Mouse (Mus musculus): Measurements from ENCODE around the gene Grm4. TPM values are rescaled to one million over a fixed set of nuclear protein-coding genes. Genes with fewer than 3 reads are reported as not detected.
A peak's percentile ranks its signal among the peaks of the same experiment; 100 is the strongest.

The Grm4 gene
- polyA plus RNA-seq, 1 experiment from 2014 or later: 0.19 TPM

- Histone ChIP-seq H3K9me3 (replicated peaks; ENCODE audit: control insufficient read depth, low read length) (no peaks in the 10 kb centered on the region), H3K4me2 (ENCODE audit: low read depth, low read length) (no peak overlapping the region)
- 78% methylated on average over 14 of the region's 14 CpGs for WGBS
Observed at GRCm38 (mm10) chr17:27449757-27450330, 71.4 kb downstream of the Grm4 start.

GRCm38 (mm10) chr17:27448749-27449148, 72.5 kb downstream of the Grm4 start:
- Histone ChIP-seq H3K27ac (ENCODE audit: low read length) (no peak overlapping the region), H3K9me3 (replicated peaks; ENCODE audit: control insufficient read depth, low read length) (no peaks in the 10 kb centered on the region), H3K9ac (ENCODE audit: low read length) (no peak overlapping the region), H3K4me1 (ENCODE audit: control insufficient read depth, insufficient read depth, low read length) (no peaks in the 10 kb centered on the region), H3K4me2 (ENCODE audit: low read depth, low read length) (no peak overlapping the region), H3K4me3 (replicated peaks; ENCODE audit: low read length) (no peak overlapping the region), H3K36me3 (ENCODE audit: control insufficient read depth, insufficient read depth, low read length) (no peaks in the 10 kb centered on the region), H3K27me3 (ENCODE audit: control insufficient read depth, insufficient read depth, low read length) (no peaks in the 10 kb centered on the region; the same call in 1 of the 2 replicates)
- WGBS: 73% methylated on average over 6 of the region's 6 CpGs
- no peak for ATAC-seq (ENCODE audit: insufficient read depth, low FRiP score)

More at GRCm38 (mm10) chr17:27449757-27450330, 71.4 kb downstream of the Grm4 start:
- no peak overlapping the region for H3K4me3 ChIP-seq (replicated peaks; ENCODE audit: low read length)
- no peak overlapping the region for H3K27ac ChIP-seq (ENCODE audit: low read length)
- H3K4me1 ChIP-seq (ENCODE audit: control insufficient read depth, insufficient read depth, low read length): no peaks in the 10 kb centered on the region
- no peak overlapping the region for H3K9ac ChIP-seq (ENCODE audit: low read length)
- no peak for ATAC-seq (ENCODE audit: insufficient read depth, low FRiP score)
- no peaks in the 10 kb centered on the region; the same call in 1 of the 2 replicates for H3K27me3 ChIP-seq (ENCODE audit: control insufficient read depth, insufficient read depth, low read length)
- H3K36me3 ChIP-seq (ENCODE audit: control insufficient read depth, insufficient read depth, low read length): no peaks in the 10 kb centered on the region

GRCm38 (mm10) chr17:27445364-27446075, 75.7 kb downstream of the Grm4 start:
- no peak for ATAC-seq (ENCODE audit: insufficient read depth, low FRiP score)
- no peaks in the 10 kb centered on the region for H3K9me3 ChIP-seq (replicated peaks; ENCODE audit: control insufficient read depth, low read length)
- H3K27ac ChIP-seq (ENCODE audit: low read length): no peak overlapping the region
- H3K4me3 ChIP-seq (replicated peaks; ENCODE audit: low read length): no peak overlapping the region
- no peaks in the 10 kb centered on the region for H3K36me3 ChIP-seq (ENCODE audit: control insufficient read depth, insufficient read depth, low read length)
- H3K4me2 ChIP-seq (ENCODE audit: low read depth, low read length): no peak overlapping the region
- H3K27me3 ChIP-seq (ENCODE audit: control insufficient read depth, insufficient read depth, low read length): no peaks in the 10 kb centered on the region
- H3K9ac ChIP-seq (ENCODE audit: low read length): no peak overlapping the region
- WGBS: 33% methylated on average over 17 of the region's 17 CpGs
- H3K4me1 ChIP-seq (ENCODE audit: control insufficient read depth, insufficient read depth, low read length): peaks cover 4% of the 10 kb centered on the region; the same call in 1 of the 2 replicates

GRCm38 (mm10) chr17:27442538-27443113, 78.6 kb downstream of the Grm4 start:
- no peak for ATAC-seq (ENCODE audit: insufficient read depth, low FRiP score)
- 35% methylated on average over 13 of the region's 13 CpGs for WGBS

GRCm38 (mm10) chr17:27441778-27442177, 79.4 kb downstream of the Grm4 start:
- H3K27ac ChIP-seq (ENCODE audit: low read length): no peak overlapping the region
- no peaks in the 10 kb centered on the region for H3K36me3 ChIP-seq (ENCODE audit: control insufficient read depth, insufficient read depth, low read length)
- H3K9ac ChIP-seq (ENCODE audit: low read length): no peak overlapping the region
- H3K27me3 ChIP-seq (ENCODE audit: control insufficient read depth, insufficient read depth, low read length): no peaks in the 10 kb centered on the region
- H3K4me3 ChIP-seq (replicated peaks; ENCODE audit: low read length): no peak overlapping the region
- WGBS: 60% methylated on average over 7 of the region's 7 CpGs
- peaks cover 4% of the 10 kb centered on the region; the same call in 1 of the 2 replicates for H3K4me1 ChIP-seq (ENCODE audit: control insufficient read depth, insufficient read depth, low read length)
- no peaks in the 10 kb centered on the region for H3K9me3 ChIP-seq (replicated peaks; ENCODE audit: control insufficient read depth, low read length)
- H3K4me2 ChIP-seq (ENCODE audit: low read depth, low read length): no peak overlapping the region
- peak; percentile 14; the same call in 1 of the 2 replicates for ATAC-seq (ENCODE audit: insufficient read depth, low FRiP score)

More at GRCm38 (mm10) chr17:27442538-27443113, 78.6 kb downstream of the Grm4 start:
- 0 out of 2 replicates have a peak overlapping the region, but pooled peaks have one; percentile 10 for H3K27ac ChIP-seq (ENCODE audit: low read length)
- no peaks in the 10 kb centered on the region for H3K9me3 ChIP-seq (replicated peaks; ENCODE audit: control insufficient read depth, low read length)
- no peak overlapping the region for H3K4me2 ChIP-seq (ENCODE audit: low read depth, low read length)
- H3K36me3 ChIP-seq (ENCODE audit: control insufficient read depth, insufficient read depth, low read length): no peaks in the 10 kb centered on the region
- no peak overlapping the region for H3K4me3 ChIP-seq (replicated peaks; ENCODE audit: low read length)
- H3K27me3 ChIP-seq (ENCODE audit: control insufficient read depth, insufficient read depth, low read length): no peaks in the 10 kb centered on the region
- H3K4me1 ChIP-seq (ENCODE audit: control insufficient read depth, insufficient read depth, low read length): peaks cover 4% of the 10 kb centered on the region; the same call in 1 of the 2 replicates
- H3K9ac ChIP-seq (ENCODE audit: low read length): no peak overlapping the region

- Histone ChIP-seq H3K4me3 (replicated peaks; ENCODE audit: low read length) (no peak overlapping the region), H3K27me3 (ENCODE audit: control insufficient read depth, insufficient read depth, low read length) (no peaks in the 10 kb centered on the region; the same call in 1 of the 2 replicates), H3K4me2 (ENCODE audit: low read depth, low read length) (no peak overlapping the region), H3K27ac (ENCODE audit: low read length) (no peak overlapping the region), H3K4me1 (ENCODE audit: control insufficient read depth, insufficient read depth, low read length) (no peaks in the 10 kb centered on the region), H3K36me3 (ENCODE audit: control insufficient read depth, insufficient read depth, low read length) (no peaks in the 10 kb centered on the region), H3K9ac (ENCODE audit: low read length) (no peak overlapping the region), H3K9me3 (replicated peaks; ENCODE audit: control insufficient read depth, low read length) (no peaks in the 10 kb centered on the region)
- no peak for ATAC-seq (ENCODE audit: insufficient read depth, low FRiP score)
- WGBS: 50% methylated on average over 13 of the region's 13 CpGs
Observed at GRCm38 (mm10) chr17:27435799-27436198, 85.4 kb downstream of the Grm4 start.

- H3K4me2 ChIP-seq (ENCODE audit: low read depth, low read length): no peak overlapping the region
- no peaks in the 10 kb centered on the region; the same call in 1 of the 2 replicates for H3K27me3 ChIP-seq (ENCODE audit: control insufficient read depth, insufficient read depth, low read length)
- H3K27ac ChIP-seq (ENCODE audit: low read length): no peak overlapping the region
- ATAC-seq (ENCODE audit: insufficient read depth, low FRiP score): no peak
- H3K4me3 ChIP-seq (replicated peaks; ENCODE audit: low read length): no peak overlapping the region
- 92% methylated on average over 15 of the region's 15 CpGs for WGBS
- no peaks in the 10 kb centered on the region for H3K4me1 ChIP-seq (ENCODE audit: control insufficient read depth, insufficient read depth, low read length)
- H3K9ac ChIP-seq (ENCODE audit: low read length): no peak overlapping the region
- no peaks in the 10 kb centered on the region for H3K36me3 ChIP-seq (ENCODE audit: control insufficient read depth, insufficient read depth, low read length)
- H3K9me3 ChIP-seq (replicated peaks; ENCODE audit: control insufficient read depth, low read length): no peaks in the 10 kb centered on the region
Observed at GRCm38 (mm10) chr17:27435225-27435624, 86.0 kb downstream of the Grm4 start.

GRCm38 (mm10) chr17:27434066-27434465, 87.1 kb downstream of the Grm4 start:
- no peak overlapping the region for H3K4me3 ChIP-seq (replicated peaks; ENCODE audit: low read length)
- H3K27me3 ChIP-seq (ENCODE audit: control insufficient read depth, insufficient read depth, low read length): no peaks in the 10 kb centered on the region; the same call in 1 of the 2 replicates
- no peak overlapping the region for H3K9ac ChIP-seq (ENCODE audit: low read length)
- 71% methylated on average over 1 of the region's 1 CpGs for WGBS
- H3K9me3 ChIP-seq (replicated peaks; ENCODE audit: control insufficient read depth, low read length): peaks cover under 1% of the 10 kb centered on the region; the same call in 1 of the 2 replicates
- no peak for ATAC-seq (ENCODE audit: insufficient read depth, low FRiP score)
- H3K4me1 ChIP-seq (ENCODE audit: control insufficient read depth, insufficient read depth, low read length): no peaks in the 10 kb centered on the region
- no peaks in the 10 kb centered on the region for H3K36me3 ChIP-seq (ENCODE audit: control insufficient read depth, insufficient read depth, low read length)
- no peak overlapping the region for H3K27ac ChIP-seq (ENCODE audit: low read length)
- H3K4me2 ChIP-seq (ENCODE audit: low read depth, low read length): no peak overlapping the region

- no peak overlapping the region for H3K4me2 ChIP-seq (ENCODE audit: low read depth, low read length)
- WGBS: 64% methylated on average over 3 of the region's 3 CpGs
- no peak overlapping the region for H3K27ac ChIP-seq (ENCODE audit: low read length)
Observed at GRCm38 (mm10) chr17:27433179-27433680, 88.0 kb downstream of the Grm4 start.

More at GRCm38 (mm10) chr17:27433179-27433680, 88.0 kb downstream of the Grm4 start:
- H3K36me3 ChIP-seq (ENCODE audit: control insufficient read depth, insufficient read depth, low read length): no peaks in the 10 kb centered on the region; the same call in 1 of the 2 replicates
- no peak overlapping the region for H3K9ac ChIP-seq (ENCODE audit: low read length)
- peaks cover 8% of the 10 kb centered on the region for H3K9me3 ChIP-seq (replicated peaks; ENCODE audit: control insufficient read depth, low read length)
- no peak for ATAC-seq (ENCODE audit: insufficient read depth, low FRiP score)
- no peak overlapping the region for H3K4me3 ChIP-seq (replicated peaks; ENCODE audit: low read length)
- no peaks in the 10 kb centered on the region for H3K4me1 ChIP-seq (ENCODE audit: control insufficient read depth, insufficient read depth, low read length)
- no peaks in the 10 kb centered on the region; the same call in 1 of the 2 replicates for H3K27me3 ChIP-seq (ENCODE audit: control insufficient read depth, insufficient read depth, low read length)
